Mouse (Mus musculus) kidney, adult 2 months (tissue): Measurements from ENCODE around the gene Strn4. TPM values are rescaled to one million over a fixed set of nuclear protein-coding genes. Genes with fewer than 3 reads are reported as not detected.
A peak's percentile ranks its signal among the peaks of the same experiment; 100 is the strongest.

Experiments used
- DNase-seq: peaks from one replicate; pipeline ENCODE4 v3.0.0; 2021
- H3K27ac ChIP-seq: fragments of 200-500 bp; 2 replicates; pipeline ENCODE4 v1.5.1; 2012; ENCODE audit warnings: low read depth, low read length, control low read depth, inconsistent platforms; ENCODE audit not compliant: insufficient read depth
- H3K27me3 ChIP-seq: fragments of 200-500 bp; replicated peaks from 2 replicates; pipeline ENCODE4 v1.6.1; 2012; ENCODE audit warnings: mild to moderate bottlenecking, moderate library complexity, low read length, inconsistent platforms; ENCODE audit not compliant: control insufficient read depth, insufficient read depth
- H3K36me3 ChIP-seq: fragments of 200-500 bp; 2 replicates; pipeline ENCODE4 v1.6.1; 2012; ENCODE audit warnings: mild to moderate bottlenecking, moderate library complexity, low read length, inconsistent platforms; ENCODE audit not compliant: control insufficient read depth, insufficient read depth
- H3K4me1 ChIP-seq: fragments of 200-500 bp; 2 replicates; pipeline ENCODE4 v1.6.1; 2011; ENCODE audit warnings: low read length; ENCODE audit not compliant: control insufficient read depth, insufficient read depth
- H3K4me3 ChIP-seq: fragments of 200-500 bp; 2 replicates; pipeline ENCODE4 v1.5.1; 2011; ENCODE audit warnings: mild to moderate bottlenecking, low read depth, low read length, control low read depth; ENCODE audit not compliant: insufficient read depth
- CTCF ChIP-seq: fragments of 200-500 bp; conservative IDR thresholded peaks from 2 replicates; pipeline ENCODE4 v1.5.1; 2011; ENCODE audit warnings: low read depth, mild to moderate bottlenecking, control low read depth, low read length, moderate library complexity, mixed read lengths; ENCODE audit not compliant: insufficient read depth, insufficient read length
- POLR2A ChIP-seq: fragments of 200-500 bp; IDR thresholded peaks from one replicate; pipeline ENCODE4 v1.6.1; 2011; ENCODE audit warnings: low read depth, low read length, control low read depth
- WGBS: fragments of 180-500 bp; shearing (Covaris S2); methylation state at CpG from one replicate; pipeline ENCODE4 v1.1.7; 2018; 5-methylcytosine and 5-hydroxymethylcytosine counted together
- polyA plus RNA-seq: library from polyadenylated mRNA; depleted of rRNA; stranded (reverse); fragments of >200 nt; gene quantifications from 2 replicates; pipeline ENCODE4 v1.2.3, GENCODE M21; 2012

Strn4 gene
- polyA plus RNA-seq, 1 experiment, result 94.4 TPM

- Histone ChIP-seq H3K36me3 (peaks cover 1% of the 10 kb centered on the region; the same call in 1 of the 2 replicates), H3K4me3 (no peak overlapping the region), H3K27ac (no peak overlapping the region), H3K27me3 (no peaks in the 10 kb centered on the region), H3K4me1 (no peaks in the 10 kb centered on the region)
- no peak for DNase-seq
- TF ChIP-seq POLR2A (no peak), CTCF (no peak)
- WGBS, result 68% methylated on average over 4 of the region's 4 CpGs
Measured at GRCm38 (mm10) chr7:16827274-16827673, 11.6 kb downstream of the Strn4 start.

DNA sequence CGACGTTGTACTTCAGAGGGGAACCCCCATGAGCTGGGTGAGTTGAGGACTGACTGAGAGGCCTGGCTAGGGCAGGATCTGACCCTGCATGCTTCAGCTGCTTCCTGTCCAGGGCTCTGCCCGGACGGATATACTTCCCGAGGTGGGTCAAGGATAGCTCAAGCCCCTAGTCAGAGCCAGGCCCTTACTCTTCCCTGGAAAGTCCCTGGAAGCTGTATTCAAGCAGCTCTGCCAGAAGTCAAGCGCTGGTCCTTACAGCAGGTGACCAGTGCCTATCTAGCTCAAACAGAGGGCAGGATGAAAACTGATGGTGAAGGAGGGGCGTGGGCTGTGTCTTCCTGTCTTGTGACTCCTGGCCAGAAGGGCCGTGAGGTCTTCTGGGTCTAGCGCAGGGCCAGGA lies 14.8 kb downstream of the Strn4 start:
- no peak overlapping the region for H3K4me3 ChIP-seq
- H3K27ac ChIP-seq, result no peak overlapping the region
- no peaks in the 10 kb centered on the region for H3K4me1 ChIP-seq
- peak; percentile 50 for DNase-seq
- H3K27me3 ChIP-seq, result no peaks in the 10 kb centered on the region
- TF ChIP-seq CTCF (no peak), POLR2A (no peak)
- H3K36me3 ChIP-seq, result peaks cover 4% of the 10 kb centered on the region; the same call in 1 of the 2 replicates
- 68% methylated on average over 9 of the region's 9 CpGs for WGBS

GRCm38 (mm10) chr7:16837916-16838803 lies 22.5 kb downstream of the Strn4 start:
- no peak for DNase-seq
- no peaks in the 10 kb centered on the region for H3K27me3 ChIP-seq
- WGBS, result 89% methylated on average over 18 of the region's 18 CpGs
- H3K27ac ChIP-seq, result no peak overlapping the region
- 0 out of 2 replicates have a peak, but pooled peaks cover 5% of the 10 kb centered on the region for H3K4me1 ChIP-seq
- H3K4me3 ChIP-seq, result no peak overlapping the region
- TF ChIP-seq CTCF (no peak), POLR2A (no peak)
- no peaks in the 10 kb centered on the region for H3K36me3 ChIP-seq

GRCm38 (mm10) chr7:16838804-16839426 lies 23.2 kb downstream of the Strn4 start:
- Histone ChIP-seq H3K36me3 (no peaks in the 10 kb centered on the region), H3K27me3 (no peaks in the 10 kb centered on the region), H3K4me1 (0 out of 2 replicates have a peak, but pooled peaks cover 5% of the 10 kb centered on the region), H3K4me3 (no peak overlapping the region), H3K27ac (no peak overlapping the region)
- no peak for DNase-seq
- 77% methylated on average over 6 of the region's 6 CpGs for WGBS
- no peak for TF ChIP-seq POLR2A
- TF ChIP-seq CTCF, result no peak

DNA sequence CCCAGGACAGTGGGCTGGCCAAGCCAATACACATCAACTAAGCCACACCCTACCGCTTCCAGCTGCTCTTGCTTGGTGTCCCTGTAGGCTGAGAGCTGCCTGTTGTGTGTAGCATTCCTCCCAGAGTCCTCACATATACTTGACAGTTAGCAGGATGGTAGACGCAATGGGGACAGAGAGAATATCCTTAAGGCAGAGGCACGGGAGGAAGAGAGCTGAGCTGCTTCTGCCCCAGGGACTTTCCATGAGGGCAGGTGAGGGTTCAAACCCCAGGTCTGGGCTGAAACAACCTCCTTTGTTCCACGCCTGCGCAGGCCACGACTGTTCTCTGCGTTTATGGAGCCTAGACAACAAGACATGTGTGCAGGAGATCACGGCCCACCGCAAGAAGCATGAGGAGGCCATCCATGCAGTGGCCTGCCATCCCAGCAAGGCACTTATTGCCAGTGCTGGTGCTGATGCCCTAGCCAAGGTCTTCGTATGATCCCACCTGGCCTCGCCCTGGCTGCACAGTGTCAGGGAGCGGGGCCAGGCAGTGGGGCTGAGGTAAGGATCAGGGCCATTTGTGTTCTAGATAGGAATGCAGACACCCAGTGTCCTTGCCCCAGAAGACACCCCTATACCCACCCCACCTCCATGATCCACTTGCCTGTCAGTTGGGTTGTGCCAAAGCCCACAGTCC lies 23.9 kb downstream of the Strn4 start:
- TF ChIP-seq CTCF, result no peak
- no peak for DNase-seq
- H3K4me1 ChIP-seq, result 0 out of 2 replicates have a peak, but pooled peaks cover 5% of the 10 kb centered on the region
- no peak overlapping the region for H3K27ac ChIP-seq
- no peak overlapping the region for H3K4me3 ChIP-seq
- no peaks in the 10 kb centered on the region for H3K27me3 ChIP-seq
- H3K36me3 ChIP-seq, result no peaks in the 10 kb centered on the region
- WGBS, result 93% methylated on average over 12 of the region's 12 CpGs

- WGBS, result 83% methylated on average over 2 of the region's 2 CpGs
- no peak for DNase-seq
- Histone ChIP-seq H3K27me3 (no peaks in the 10 kb centered on the region), H3K4me3 (no peak overlapping the region), H3K27ac (no peak overlapping the region), H3K4me1 (0 out of 2 replicates have a peak, but pooled peaks cover 5% of the 10 kb centered on the region), H3K36me3 (no peaks in the 10 kb centered on the region)
- no peak for TF ChIP-seq CTCF
- TF ChIP-seq POLR2A, result no peak
Measured at GRCm38 (mm10) chr7:16840109-16840491, 24.4 kb downstream of the Strn4 start.

DNA sequence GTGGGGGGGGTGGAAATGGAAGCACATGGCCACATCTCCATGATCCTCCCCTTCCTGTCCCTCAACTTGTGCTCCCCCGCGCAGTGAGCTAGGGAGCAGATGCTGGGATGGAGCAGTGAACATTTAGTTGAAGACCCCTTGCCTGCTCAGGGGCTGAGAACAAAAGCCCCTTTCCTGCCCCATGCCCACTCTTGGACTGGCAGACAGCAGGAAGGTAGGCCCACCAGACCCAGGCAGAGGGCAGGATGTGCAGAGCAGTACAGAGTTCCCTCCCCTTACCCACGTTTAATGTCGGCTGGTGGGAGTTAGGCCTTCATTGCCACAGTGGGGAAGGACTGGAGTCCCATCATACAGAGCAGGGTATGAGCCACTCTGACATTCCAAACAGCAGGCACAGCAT lies 25.4 kb downstream of the Strn4 start:
- H3K27ac ChIP-seq, result no peak overlapping the region
- no peaks in the 10 kb centered on the region for H3K27me3 ChIP-seq
- no peak overlapping the region for H3K4me3 ChIP-seq
- TF ChIP-seq POLR2A, result no peak
- TF ChIP-seq CTCF, result no peak
- no peaks in the 10 kb centered on the region for H3K36me3 ChIP-seq
- 0 out of 2 replicates have a peak, but pooled peaks cover 5% of the 10 kb centered on the region for H3K4me1 ChIP-seq
- WGBS, result 70% methylated on average over 4 of the region's 4 CpGs
- no peak for DNase-seq
